Mouse (Mus musculus): ENCODE data around the gene Nf2. TPM values are rescaled to one million over a fixed set of nuclear protein-coding genes. Genes with fewer than 3 reads are reported as not detected.

Nf2 gene
- polyA plus RNA-seq, 1 experiment from 2014 or later: 64.0 TPM

- no peaks in the 10 kb centered on the region for H3K36me3 ChIP-seq (ENCODE audit: control insufficient read depth, insufficient read depth, low read length)
Observed at GRCm38 (mm10) chr11:4873755-4874475, 24.6 kb upstream of the Nf2 start, which contains the start of gene Nipsnap1. Gene Nipsnap1 (plus strand): TSS chr11:4873951.

GRCm38 (mm10) chr11:4865645-4866251 is 16.4 kb upstream of the Nf2 start:
- DNase-seq (peak; percentile 89), ATAC-seq (ENCODE audit: low FRiP score, low TSS enrichment) (no peak)
- 31% methylated on average over 10 of the region's 10 CpGs for WGBS
- Histone ChIP-seq H3K4me2 (ENCODE audit: low read length) (no peak overlapping the region), H3K9ac (replicated peaks; ENCODE audit: low read length) (no peak overlapping the region), H3K27ac (replicated peaks; ENCODE audit: low read depth, low read length) (no peak overlapping the region), H3K27me3 (ENCODE audit: control insufficient read depth, insufficient read depth, low read length) (no peaks in the 10 kb centered on the region), H3K4me1 (ENCODE audit: control insufficient read depth, insufficient read depth, low read length) (no peaks in the 10 kb centered on the region), H3K4me3 (replicated peaks; ENCODE audit: low read depth, low read length) (no peak overlapping the region), H3K36me3 (ENCODE audit: control insufficient read depth, insufficient read depth, low read length) (no peaks in the 10 kb centered on the region), H3K9me3 (ENCODE audit: control insufficient read depth, low read length) (no peaks in the 10 kb centered on the region)

More at GRCm38 (mm10) chr11:4873755-4874475, 24.6 kb upstream of the Nf2 start, which contains the start of gene Nipsnap1:
- 1% methylated on average over 30 of the region's 30 CpGs for WGBS
- H3K9ac ChIP-seq (replicated peaks; ENCODE audit: low read length): peak within 1 kb of the TSS; percentile 90
- peak within 1 kb of the TSS; percentile 81 for H3K27ac ChIP-seq (replicated peaks; ENCODE audit: low read depth, low read length)
- DNase-seq (peak; percentile 92), ATAC-seq (ENCODE audit: low FRiP score, low TSS enrichment) (peak; percentile 91)
- H3K4me1 ChIP-seq (ENCODE audit: control insufficient read depth, insufficient read depth, low read length): peaks cover 6% of the 10 kb centered on the region; the same call in 1 of the 2 replicates
- H3K9me3 ChIP-seq (ENCODE audit: control insufficient read depth, low read length): no peaks in the 10 kb centered on the region
- H3K27me3 ChIP-seq (ENCODE audit: control insufficient read depth, insufficient read depth, low read length): no peaks in the 10 kb centered on the region
- peak within 1 kb of the TSS; percentile 83 for H3K4me2 ChIP-seq (ENCODE audit: low read length)
- H3K4me3 ChIP-seq (replicated peaks; ENCODE audit: low read depth, low read length): peak within 1 kb of the TSS; percentile 69

- H3K9ac ChIP-seq (replicated peaks; ENCODE audit: low read length): no peak overlapping the region
- WGBS: 92% methylated on average over 1 of the region's 1 CpGs
Observed at GRCm38 (mm10) chr11:4862730-4863129, 13.4 kb upstream of the Nf2 start.

GRCm38 (mm10) chr11:4861816-4862604 is 12.7 kb upstream of the Nf2 start:
- no peak overlapping the region for H3K4me2 ChIP-seq (ENCODE audit: low read length)
- no peak overlapping the region for H3K9ac ChIP-seq (replicated peaks; ENCODE audit: low read length)
- H3K36me3 ChIP-seq (ENCODE audit: control insufficient read depth, insufficient read depth, low read length): no peaks in the 10 kb centered on the region
- ATAC-seq (ENCODE audit: low FRiP score, low TSS enrichment) (no peak), DNase-seq (peak; percentile 32)
- no peak overlapping the region; the same call in 1 of the 2 replicates for H3K27ac ChIP-seq (replicated peaks; ENCODE audit: low read depth, low read length)
- no peak overlapping the region for H3K4me3 ChIP-seq (replicated peaks; ENCODE audit: low read depth, low read length)
- no peaks in the 10 kb centered on the region for H3K4me1 ChIP-seq (ENCODE audit: control insufficient read depth, insufficient read depth, low read length)
- no peaks in the 10 kb centered on the region for H3K9me3 ChIP-seq (ENCODE audit: control insufficient read depth, low read length)
- H3K27me3 ChIP-seq (ENCODE audit: control insufficient read depth, insufficient read depth, low read length): no peaks in the 10 kb centered on the region
- WGBS: 57% methylated on average over 11 of the region's 11 CpGs

More at GRCm38 (mm10) chr11:4862730-4863129, 13.4 kb upstream of the Nf2 start:
- Histone ChIP-seq H3K4me3 (replicated peaks; ENCODE audit: low read depth, low read length) (no peak overlapping the region), H3K27me3 (ENCODE audit: control insufficient read depth, insufficient read depth, low read length) (no peaks in the 10 kb centered on the region), H3K27ac (replicated peaks; ENCODE audit: low read depth, low read length) (no peak overlapping the region), H3K9me3 (ENCODE audit: control insufficient read depth, low read length) (no peaks in the 10 kb centered on the region), H3K4me1 (ENCODE audit: control insufficient read depth, insufficient read depth, low read length) (no peaks in the 10 kb centered on the region), H3K36me3 (ENCODE audit: control insufficient read depth, insufficient read depth, low read length) (no peaks in the 10 kb centered on the region), H3K4me2 (ENCODE audit: low read length) (no peak overlapping the region)
- ATAC-seq (ENCODE audit: low FRiP score, low TSS enrichment) (no peak), DNase-seq (no peak)

- Histone ChIP-seq H3K4me1 (ENCODE audit: control insufficient read depth, insufficient read depth, low read length) (no peaks in the 10 kb centered on the region), H3K27ac (replicated peaks; ENCODE audit: low read depth, low read length) (no peak overlapping the region), H3K36me3 (ENCODE audit: control insufficient read depth, insufficient read depth, low read length) (no peaks in the 10 kb centered on the region), H3K4me2 (ENCODE audit: low read length) (no peak overlapping the region), H3K4me3 (replicated peaks; ENCODE audit: low read depth, low read length) (no peak overlapping the region), H3K27me3 (ENCODE audit: control insufficient read depth, insufficient read depth, low read length) (no peaks in the 10 kb centered on the region), H3K9ac (replicated peaks; ENCODE audit: low read length) (no peak overlapping the region), H3K9me3 (ENCODE audit: control insufficient read depth, low read length) (no peaks in the 10 kb centered on the region)
- WGBS: 48% methylated on average over 1 of the region's 1 CpGs
- ATAC-seq (ENCODE audit: low FRiP score, low TSS enrichment): no peak
- DNase-seq: no peak
Observed at GRCm38 (mm10) chr11:4860986-4861385, 11.7 kb upstream of the Nf2 start.

GRCm38 (mm10) chr11:4858416-4858815 is 9.1 kb upstream of the Nf2 start:
- no peak for ATAC-seq (ENCODE audit: low FRiP score, low TSS enrichment)
- H3K4me2 ChIP-seq (ENCODE audit: low read length): no peak overlapping the region
- 66% methylated on average over 2 of the region's 2 CpGs for WGBS
- no peaks in the 10 kb centered on the region for H3K9me3 ChIP-seq (ENCODE audit: control insufficient read depth, low read length)
- H3K27me3 ChIP-seq (ENCODE audit: control insufficient read depth, insufficient read depth, low read length): no peaks in the 10 kb centered on the region
- no peaks in the 10 kb centered on the region for H3K36me3 ChIP-seq (ENCODE audit: control insufficient read depth, insufficient read depth, low read length)
- no peak overlapping the region for H3K27ac ChIP-seq (replicated peaks; ENCODE audit: low read depth, low read length)
- no peak overlapping the region for H3K4me3 ChIP-seq (replicated peaks; ENCODE audit: low read depth, low read length)
- H3K9ac ChIP-seq (replicated peaks; ENCODE audit: low read length): no peak overlapping the region
- no peaks in the 10 kb centered on the region for H3K4me1 ChIP-seq (ENCODE audit: control insufficient read depth, insufficient read depth, low read length)
- DNase-seq: no peak

- 92% methylated on average over 5 of the region's 5 CpGs for WGBS
- DNase-seq (no peak), ATAC-seq (ENCODE audit: low FRiP score, low TSS enrichment) (no peak)
Observed at GRCm38 (mm10) chr11:4854181-4854580, 4.8 kb upstream of the Nf2 start.

GRCm38 (mm10) chr11:4853021-4853420 is 3.7 kb upstream of the Nf2 start:
- Histone ChIP-seq H3K27ac (replicated peaks; ENCODE audit: low read depth, low read length) (no peak overlapping the region), H3K36me3 (ENCODE audit: control insufficient read depth, insufficient read depth, low read length) (no peaks in the 10 kb centered on the region), H3K4me3 (replicated peaks; ENCODE audit: low read depth, low read length) (no peak overlapping the region), H3K9me3 (ENCODE audit: control insufficient read depth, low read length) (no peaks in the 10 kb centered on the region), H3K9ac (replicated peaks; ENCODE audit: low read length) (no peak overlapping the region), H3K4me1 (ENCODE audit: control insufficient read depth, insufficient read depth, low read length) (peaks cover 6% of the 10 kb centered on the region), H3K4me2 (ENCODE audit: low read length) (no peak overlapping the region), H3K27me3 (ENCODE audit: control insufficient read depth, insufficient read depth, low read length) (no peaks in the 10 kb centered on the region)
- ATAC-seq (ENCODE audit: low FRiP score, low TSS enrichment): no peak
- DNase-seq: no peak

More at GRCm38 (mm10) chr11:4854181-4854580, 4.8 kb upstream of the Nf2 start:
- Histone ChIP-seq H3K9me3 (ENCODE audit: control insufficient read depth, low read length) (no peaks in the 10 kb centered on the region), H3K4me3 (replicated peaks; ENCODE audit: low read depth, low read length) (no peak overlapping the region), H3K4me1 (ENCODE audit: control insufficient read depth, insufficient read depth, low read length) (no peaks in the 10 kb centered on the region), H3K36me3 (ENCODE audit: control insufficient read depth, insufficient read depth, low read length) (no peaks in the 10 kb centered on the region), H3K9ac (replicated peaks; ENCODE audit: low read length) (no peak overlapping the region), H3K27ac (replicated peaks; ENCODE audit: low read depth, low read length) (no peak overlapping the region), H3K4me2 (ENCODE audit: low read length) (no peak overlapping the region), H3K27me3 (ENCODE audit: control insufficient read depth, insufficient read depth, low read length) (no peaks in the 10 kb centered on the region)
